Mouse (Mus musculus) olfactory bulb, adult 2 months (tissue): Measurements from ENCODE around the gene 4932411N23Rik.
"Not testable (repeated sequence)": the region's sequence is repeated elsewhere in the genome, so short reads cannot be mapped to it uniquely, and the experiment has no call there.

ENCODE experiments used
- CTCF ChIP-seq: fragments of 200-500 bp; IDR thresholded peaks from 2 replicates; pipeline ENCODE4 v1.5.1; 2012; ENCODE audit warnings: low read depth, mild to moderate bottlenecking, low read length, moderate library complexity; ENCODE audit not compliant: insufficient read depth
- POLR2A ChIP-seq: fragments of 200-500 bp; IDR thresholded peaks from 2 replicates; pipeline ENCODE4 v1.6.1; 2012; ENCODE audit warnings: mild to moderate bottlenecking, low read depth, low read length, moderate library complexity; ENCODE audit not compliant: insufficient read depth

- TF ChIP-seq CTCF, POLR2A: not testable (repeated sequence)
Observed at GRCm38 (mm10) chrX:126773511-126773910, 42.2 kb downstream of the 4932411N23Rik start.
